Mouse (Mus musculus): Measurements from ENCODE around the gene Chrm2. TPM values are rescaled to one million over a fixed set of nuclear protein-coding genes. Genes with fewer than 3 reads are reported as not detected.
A peak's percentile ranks its signal among the peaks of the same experiment; 100 is the strongest.

Chrm2 gene
- 20.8 and 20.9 TPM in 2 replicates for polyA plus RNA-seq (2015; fragmentation: Nextera tagmentation; extraction: Ambion mirVana)

GRCm38 (mm10) chr6:36387612-36388400 is at the start of gene Chrm2:
Gene Chrm2 (plus strand): TSS chr6:36388084.
- Histone ChIP-seq H3K4me3 (replicated peaks) (peak within 1 kb of the TSS; percentile 57), H3K36me3 (no peaks in the 10 kb centered on the region), H3K4me1 (no peaks in the 10 kb centered on the region), H3K4me2 (peak within 1 kb of the TSS; percentile 90), H3K27ac (peak within 1 kb of the TSS; percentile 51), H3K9ac (peak within 1 kb of the TSS; percentile 46), H3K9me3 (no peaks in the 10 kb centered on the region), H3K27me3 (replicated peaks) (peaks cover 14% of the 10 kb centered on the region)
- WGBS, result 2% methylated on average over 30 of the region's 30 CpGs
- ATAC-seq (ENCODE audit: insufficient read depth, low FRiP score, low read depth), result no peak

- H3K4me1 ChIP-seq, result no peaks in the 10 kb centered on the region
- H3K9ac ChIP-seq, result no peak overlapping the region
- no peaks in the 10 kb centered on the region for H3K27me3 ChIP-seq (replicated peaks)
- WGBS, result 72% methylated on average over 2 of the region's 2 CpGs
- H3K9me3 ChIP-seq, result no peaks in the 10 kb centered on the region
- H3K4me3 ChIP-seq (replicated peaks), result no peak overlapping the region
- H3K27ac ChIP-seq, result no peak overlapping the region
- no peaks in the 10 kb centered on the region for H3K36me3 ChIP-seq
- H3K4me2 ChIP-seq, result no peak overlapping the region
- no peak for ATAC-seq (ENCODE audit: insufficient read depth, low FRiP score, low read depth)
Measured at GRCm38 (mm10) chr6:36373983-36374382, 13.9 kb upstream of the Chrm2 start.

GRCm38 (mm10) chr6:36377936-36378335 is 9.9 kb upstream of the Chrm2 start:
- ATAC-seq (ENCODE audit: insufficient read depth, low FRiP score, low read depth), result no peak
- no peaks in the 10 kb centered on the region for H3K9me3 ChIP-seq
- H3K27ac ChIP-seq, result no peak overlapping the region
- no peak overlapping the region for H3K4me2 ChIP-seq
- 56% methylated on average over 4 of the region's 4 CpGs for WGBS
- H3K9ac ChIP-seq, result no peak overlapping the region
- H3K4me1 ChIP-seq, result no peaks in the 10 kb centered on the region
- H3K27me3 ChIP-seq (replicated peaks), result no peaks in the 10 kb centered on the region
- H3K4me3 ChIP-seq (replicated peaks), result no peak overlapping the region
- H3K36me3 ChIP-seq, result no peaks in the 10 kb centered on the region

GRCm38 (mm10) chr6:36384102-36384501 is 3.8 kb upstream of the Chrm2 start:
- 45% methylated on average over 3 of the region's 3 CpGs for WGBS
- H3K9ac ChIP-seq, result no peak overlapping the region
- H3K4me2 ChIP-seq, result no peak overlapping the region
- H3K4me3 ChIP-seq (replicated peaks), result no peak overlapping the region
- no peak for ATAC-seq (ENCODE audit: insufficient read depth, low FRiP score, low read depth)
- H3K4me1 ChIP-seq, result no peaks in the 10 kb centered on the region
- H3K27ac ChIP-seq, result no peak overlapping the region
- no peaks in the 10 kb centered on the region for H3K36me3 ChIP-seq
- no peaks in the 10 kb centered on the region for H3K9me3 ChIP-seq
- peaks cover 6% of the 10 kb centered on the region for H3K27me3 ChIP-seq (replicated peaks)

- under 1% methylated on average over 36 of the region's 36 CpGs for WGBS
- Histone ChIP-seq H3K4me2 (peak overlapping the region; percentile 90), H3K4me3 (replicated peaks) (peak overlapping the region; percentile 57), H3K27me3 (replicated peaks) (peaks cover 14% of the 10 kb centered on the region), H3K9ac (peak overlapping the region; percentile 46), H3K36me3 (no peaks in the 10 kb centered on the region), H3K4me1 (no peaks in the 10 kb centered on the region), H3K27ac (peak overlapping the region; percentile 51), H3K9me3 (no peaks in the 10 kb centered on the region)
- peak; percentile 31; the same call in 1 of the 2 replicates for ATAC-seq (ENCODE audit: insufficient read depth, low FRiP score, low read depth)
Measured at GRCm38 (mm10) chr6:36388401-36389259, 746 bp downstream of the Chrm2 start.

GRCm38 (mm10) chr6:36389260-36389965 is 1.5 kb downstream of the Chrm2 start:
- Histone ChIP-seq H3K4me1 (no peaks in the 10 kb centered on the region), H3K27me3 (replicated peaks) (peaks cover 14% of the 10 kb centered on the region), H3K9ac (peak overlapping the region; percentile 16; the same call in 1 of the 2 replicates), H3K27ac (peak overlapping the region; percentile 44; the same call in 1 of the 2 replicates), H3K4me2 (peak overlapping the region; percentile 90), H3K9me3 (no peaks in the 10 kb centered on the region), H3K36me3 (no peaks in the 10 kb centered on the region), H3K4me3 (replicated peaks) (peak overlapping the region; percentile 57)
- WGBS, result 24% methylated on average over 20 of the region's 20 CpGs
- no peak for ATAC-seq (ENCODE audit: insufficient read depth, low FRiP score, low read depth)

- H3K4me1 ChIP-seq, result no peaks in the 10 kb centered on the region
- H3K9ac ChIP-seq, result no peak overlapping the region
- no peaks in the 10 kb centered on the region for H3K36me3 ChIP-seq
- H3K27ac ChIP-seq, result no peak overlapping the region
- peaks cover 11% of the 10 kb centered on the region for H3K27me3 ChIP-seq (replicated peaks)
- H3K9me3 ChIP-seq, result no peaks in the 10 kb centered on the region
- H3K4me2 ChIP-seq, result no peak overlapping the region
- 63% methylated on average over 4 of the region's 4 CpGs for WGBS
- no peak for ATAC-seq (ENCODE audit: insufficient read depth, low FRiP score, low read depth)
- no peak overlapping the region for H3K4me3 ChIP-seq (replicated peaks)
Measured at GRCm38 (mm10) chr6:36393705-36394104, 5.8 kb downstream of the Chrm2 start.

GRCm38 (mm10) chr6:36405139-36405538 is 17.3 kb downstream of the Chrm2 start:
- H3K36me3 ChIP-seq, result no peaks in the 10 kb centered on the region
- H3K27ac ChIP-seq, result no peak overlapping the region
- 49% methylated on average over 5 of the region's 5 CpGs for WGBS
- H3K4me3 ChIP-seq (replicated peaks), result no peak overlapping the region
- H3K9ac ChIP-seq, result no peak overlapping the region
- no peaks in the 10 kb centered on the region for H3K27me3 ChIP-seq (replicated peaks)
- no peak for ATAC-seq (ENCODE audit: insufficient read depth, low FRiP score, low read depth)
- H3K4me2 ChIP-seq, result no peak overlapping the region
- no peaks in the 10 kb centered on the region for H3K4me1 ChIP-seq
- H3K9me3 ChIP-seq, result no peaks in the 10 kb centered on the region

- no peak for ATAC-seq (ENCODE audit: insufficient read depth, low FRiP score, low read depth)
- no peak overlapping the region for H3K27ac ChIP-seq
- no peaks in the 10 kb centered on the region for H3K9me3 ChIP-seq
- no peak overlapping the region for H3K4me3 ChIP-seq (replicated peaks)
- no peak overlapping the region for H3K4me2 ChIP-seq
- no peaks in the 10 kb centered on the region for H3K36me3 ChIP-seq
- H3K27me3 ChIP-seq (replicated peaks), result no peaks in the 10 kb centered on the region
- H3K4me1 ChIP-seq, result no peaks in the 10 kb centered on the region
- no peak overlapping the region for H3K9ac ChIP-seq
Measured at GRCm38 (mm10) chr6:36409016-36409415, 21.1 kb downstream of the Chrm2 start.

GRCm38 (mm10) chr6:36410057-36410456 is 22.2 kb downstream of the Chrm2 start:
- Histone ChIP-seq H3K27ac (no peak overlapping the region), H3K4me3 (replicated peaks) (no peak overlapping the region), H3K9me3 (no peaks in the 10 kb centered on the region), H3K4me2 (no peak overlapping the region), H3K9ac (no peak overlapping the region), H3K36me3 (no peaks in the 10 kb centered on the region), H3K4me1 (no peaks in the 10 kb centered on the region), H3K27me3 (replicated peaks) (no peaks in the 10 kb centered on the region)
- 80% methylated on average over 2 of the region's 2 CpGs for WGBS
- ATAC-seq (ENCODE audit: insufficient read depth, low FRiP score, low read depth), result no peak

GRCm38 (mm10) chr6:36419716-36420115 is 31.8 kb downstream of the Chrm2 start:
- Histone ChIP-seq H3K4me1 (no peaks in the 10 kb centered on the region), H3K9me3 (no peaks in the 10 kb centered on the region), H3K9ac (no peak overlapping the region), H3K4me3 (replicated peaks) (no peak overlapping the region), H3K27ac (no peak overlapping the region), H3K4me2 (no peak overlapping the region), H3K36me3 (no peaks in the 10 kb centered on the region), H3K27me3 (replicated peaks) (no peaks in the 10 kb centered on the region)
- no peak for ATAC-seq (ENCODE audit: insufficient read depth, low FRiP score, low read depth)
- 62% methylated on average over 2 of the region's 2 CpGs for WGBS
